Mouse (Mus musculus): ENCODE results near the gene Gjd2. TPM values are rescaled to one million over a fixed set of nuclear protein-coding genes. Genes with fewer than 3 reads are reported as not detected.

Gene Gjd2
- polyA plus RNA-seq, 1 experiment from 2014 or later, result not detected

GRCm38 (mm10) chr2:114046151-114046664 lies 32.8 kb upstream of the Gjd2 start:
- no peaks in the 10 kb centered on the region for H3K9me3 ChIP-seq (ENCODE audit: low read length)
- 79% methylated on average over 5 of the region's 5 CpGs for WGBS (ENCODE audit: insufficient replicate concordance)
- H3K4me2 ChIP-seq (ENCODE audit: low read depth, low read length), result no peak overlapping the region
- TF ChIP-seq EP300 (IDR thresholded peaks at IDR 0.05; ENCODE audit: low read depth) (no peak), CTCF (IDR thresholded peaks at IDR 0.05; ENCODE audit: low read depth) (no peak)
- DNase-seq (no peak), ATAC-seq (no peak)
- H3K27me3 ChIP-seq (ENCODE audit: insufficient read depth, low read length), result no peaks in the 10 kb centered on the region
- no peaks in the 10 kb centered on the region for H3K36me3 ChIP-seq (replicated peaks; ENCODE audit: insufficient read depth, low read length)
- no peak overlapping the region for H3K4me3 ChIP-seq (ENCODE audit: low read depth, low read length)
- H3K27ac ChIP-seq (ENCODE audit: low read depth), result no peak overlapping the region
- no peaks in the 10 kb centered on the region for H3K4me1 ChIP-seq (ENCODE audit: insufficient read depth)
- H3K9ac ChIP-seq (replicated peaks), result no peak overlapping the region

- Histone ChIP-seq H3K4me1 (ENCODE audit: insufficient read depth) (no peaks in the 10 kb centered on the region), H3K9ac (replicated peaks) (no peak overlapping the region), H3K4me2 (ENCODE audit: low read depth, low read length) (no peak overlapping the region), H3K27me3 (ENCODE audit: insufficient read depth, low read length) (no peaks in the 10 kb centered on the region), H3K36me3 (replicated peaks; ENCODE audit: insufficient read depth, low read length) (no peaks in the 10 kb centered on the region), H3K4me3 (ENCODE audit: low read depth, low read length) (no peak overlapping the region), H3K27ac (ENCODE audit: low read depth) (no peak overlapping the region), H3K9me3 (ENCODE audit: low read length) (no peaks in the 10 kb centered on the region)
- 47% methylated on average over 2 of the region's 2 CpGs for WGBS (ENCODE audit: insufficient replicate concordance)
- ATAC-seq (no peak), DNase-seq (no peak)
- TF ChIP-seq CTCF (IDR thresholded peaks at IDR 0.05; ENCODE audit: low read depth) (no peak), EP300 (IDR thresholded peaks at IDR 0.05; ENCODE audit: low read depth) (no peak)
These were observed 24.5 kb upstream of the Gjd2 start for GRCm38 (mm10) chr2:114037926-114038325.

GRCm38 (mm10) chr2:114032259-114032658 lies 18.8 kb upstream of the Gjd2 start:
- Histone ChIP-seq H3K4me3 (ENCODE audit: low read depth, low read length) (no peak overlapping the region), H3K27me3 (ENCODE audit: insufficient read depth, low read length) (no peaks in the 10 kb centered on the region), H3K4me2 (ENCODE audit: low read depth, low read length) (no peak overlapping the region), H3K36me3 (replicated peaks; ENCODE audit: insufficient read depth, low read length) (no peaks in the 10 kb centered on the region), H3K9me3 (ENCODE audit: low read length) (no peaks in the 10 kb centered on the region), H3K27ac (ENCODE audit: low read depth) (no peak overlapping the region), H3K9ac (replicated peaks) (no peak overlapping the region), H3K4me1 (ENCODE audit: insufficient read depth) (no peaks in the 10 kb centered on the region)
- DNase-seq (no peak), ATAC-seq (no peak)
- WGBS (ENCODE audit: insufficient replicate concordance), result 20% methylated on average over 2 of the region's 2 CpGs
- TF ChIP-seq CTCF (IDR thresholded peaks at IDR 0.05; ENCODE audit: low read depth) (no peak), EP300 (IDR thresholded peaks at IDR 0.05; ENCODE audit: low read depth) (no peak)

GRCm38 (mm10) chr2:114023383-114023782 lies 10.0 kb upstream of the Gjd2 start:
- no peaks in the 10 kb centered on the region for H3K4me1 ChIP-seq (ENCODE audit: insufficient read depth)
- WGBS (ENCODE audit: insufficient replicate concordance), result 82% methylated on average over 6 of the region's 6 CpGs
- H3K4me2 ChIP-seq (ENCODE audit: low read depth, low read length), result no peak overlapping the region
- H3K9me3 ChIP-seq (ENCODE audit: low read length), result no peaks in the 10 kb centered on the region
- no peak overlapping the region for H3K4me3 ChIP-seq (ENCODE audit: low read depth, low read length)
- no peak for DNase-seq
- no peak for ATAC-seq
- H3K36me3 ChIP-seq (replicated peaks; ENCODE audit: insufficient read depth, low read length), result no peaks in the 10 kb centered on the region
- H3K27me3 ChIP-seq (ENCODE audit: insufficient read depth, low read length), result 0 out of 2 replicates have a peak, but pooled peaks cover 1% of the 10 kb centered on the region
- TF ChIP-seq CTCF (IDR thresholded peaks at IDR 0.05; ENCODE audit: low read depth) (no peak), EP300 (IDR thresholded peaks at IDR 0.05; ENCODE audit: low read depth) (no peak)
- no peak overlapping the region for H3K27ac ChIP-seq (ENCODE audit: low read depth)
- H3K9ac ChIP-seq (replicated peaks), result no peak overlapping the region

- Histone ChIP-seq H3K36me3 (replicated peaks; ENCODE audit: insufficient read depth, low read length) (no peaks in the 10 kb centered on the region), H3K4me2 (ENCODE audit: low read depth, low read length) (no peak overlapping the region), H3K9me3 (ENCODE audit: low read length) (no peaks in the 10 kb centered on the region), H3K27ac (ENCODE audit: low read depth) (no peak overlapping the region), H3K27me3 (ENCODE audit: insufficient read depth, low read length) (0 out of 2 replicates have a peak, but pooled peaks cover 7% of the 10 kb centered on the region), H3K4me1 (ENCODE audit: insufficient read depth) (no peaks in the 10 kb centered on the region), H3K9ac (replicated peaks) (no peak overlapping the region), H3K4me3 (ENCODE audit: low read depth, low read length) (no peak overlapping the region)
- no peak for ATAC-seq
- TF ChIP-seq EP300 (IDR thresholded peaks at IDR 0.05; ENCODE audit: low read depth) (no peak), CTCF (IDR thresholded peaks at IDR 0.05; ENCODE audit: low read depth) (no peak)
- DNase-seq, result no peak
These were observed 6.8 kb upstream of the Gjd2 start for GRCm38 (mm10) chr2:114020210-114020563.

- no peak overlapping the region for H3K9ac ChIP-seq (replicated peaks)
- H3K27me3 ChIP-seq (ENCODE audit: insufficient read depth, low read length), result peaks cover 13% of the 10 kb centered on the region
- ATAC-seq, result no peak
- no peaks in the 10 kb centered on the region for H3K9me3 ChIP-seq (ENCODE audit: low read length)
- no peaks in the 10 kb centered on the region for H3K36me3 ChIP-seq (replicated peaks; ENCODE audit: insufficient read depth, low read length)
- no peak overlapping the region for H3K4me3 ChIP-seq (ENCODE audit: low read depth, low read length)
- WGBS (ENCODE audit: insufficient replicate concordance), result 75% methylated on average over 11 of the region's 11 CpGs
- DNase-seq, result no peak
- H3K4me1 ChIP-seq (ENCODE audit: insufficient read depth), result no peaks in the 10 kb centered on the region
- H3K4me2 ChIP-seq (ENCODE audit: low read depth, low read length), result no peak overlapping the region
- H3K27ac ChIP-seq (ENCODE audit: low read depth), result no peak overlapping the region
- TF ChIP-seq EP300 (IDR thresholded peaks at IDR 0.05; ENCODE audit: low read depth) (no peak), CTCF (IDR thresholded peaks at IDR 0.05; ENCODE audit: low read depth) (no peak)
These were observed 6.2 kb upstream of the Gjd2 start for GRCm38 (mm10) chr2:114019474-114020209.
